Mouse (Mus musculus): ENCODE measurements around the gene Hpgd. TPM values are rescaled to one million over a fixed set of nuclear protein-coding genes. Genes with fewer than 3 reads are reported as not detected.
"Not testable (repeated sequence)": the region's sequence is repeated elsewhere in the genome, so short reads cannot be mapped to it uniquely, and the experiment has no call there.

Gene Hpgd
- 28.2 and 32.4 TPM in 2 replicates for polyA plus RNA-seq (2014; fragmentation: Nextera tagmentation; extraction: Ambion mirVana)

DNA sequence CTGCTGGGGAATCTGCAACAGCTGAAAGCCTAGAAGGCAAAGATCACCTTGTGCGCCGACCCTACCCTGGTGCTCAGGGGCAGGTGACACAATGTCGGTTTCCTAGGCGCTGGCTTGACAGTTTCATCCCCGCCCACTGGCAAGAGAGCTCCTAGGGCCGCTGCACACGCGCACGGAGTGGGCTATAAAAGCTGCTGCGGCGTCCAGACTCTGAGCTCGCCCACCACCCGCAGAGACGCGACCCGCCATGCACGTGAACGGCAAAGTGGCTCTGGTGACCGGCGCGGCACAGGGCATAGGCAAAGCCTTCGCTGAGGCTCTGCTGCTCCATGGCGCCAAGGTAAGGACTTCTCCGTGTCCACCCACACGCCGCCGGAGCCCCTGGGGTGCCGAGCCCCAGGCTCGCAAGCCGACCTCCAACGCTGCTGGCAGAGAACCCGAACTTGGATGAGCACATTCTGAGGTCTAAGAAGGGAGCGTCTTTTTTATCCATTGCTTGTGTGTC lies at the start of gene Hpgd:
Gene Hpgd, plus strand, starts transcription at position 213 of the 505 bp plus-strand sequence.
- under 1% methylated on average over 33 of the region's 33 CpGs for WGBS
- ATAC-seq (replicated peaks; ENCODE audit: low FRiP score), result peak; percentile 71

DNA sequence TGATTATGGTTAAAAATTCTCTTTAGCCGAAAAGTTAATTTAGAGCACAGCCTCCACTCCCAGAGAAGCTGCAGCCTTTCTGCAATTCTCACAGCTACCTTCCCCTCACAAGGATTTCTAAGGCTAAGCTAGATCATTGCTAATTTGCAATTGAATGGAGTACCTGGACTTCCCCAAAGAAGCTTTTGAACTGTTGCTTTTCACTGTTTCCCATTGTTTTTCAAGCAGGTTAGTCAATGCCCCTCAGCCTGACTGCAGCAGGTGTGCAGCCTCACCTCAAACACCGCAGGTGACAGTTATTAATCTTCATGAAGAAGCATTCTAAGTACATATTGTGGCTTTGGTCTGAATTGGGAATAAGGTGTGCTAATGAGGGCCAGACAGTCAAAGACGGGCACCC lies 42.7 kb upstream of the Hpgd start:
- not testable (repeated sequence) for H3K4me2 ChIP-seq; H3K4me1 ChIP-seq (replicated peaks; ENCODE audit: control insufficient read depth, insufficient read depth, low read length); DNase-seq (ENCODE audit: low spot score); H3K9ac ChIP-seq (ENCODE audit: low read depth, low read length); ATAC-seq (replicated peaks; ENCODE audit: low FRiP score); H3K36me3 ChIP-seq (ENCODE audit: control insufficient read depth, insufficient read depth, low read length); H3K9me3 ChIP-seq (ENCODE audit: control insufficient read depth, low read length); H3K4me3 ChIP-seq (ENCODE audit: low read depth, low read length); H3K27me3 ChIP-seq (replicated peaks; ENCODE audit: control insufficient read depth, insufficient read depth, low read length); H3K27ac ChIP-seq (ENCODE audit: low read depth, low read length)
- 77% methylated on average over 3 of the region's 3 CpGs for WGBS

More for the DNA sequence above, at the start of gene Hpgd:
- peak within 1 kb of the TSS; percentile 50 for H3K4me3 ChIP-seq (ENCODE audit: low read depth, low read length)
- peak within 1 kb of the TSS; percentile 43 for H3K9ac ChIP-seq (ENCODE audit: low read depth, low read length)
- H3K4me1 ChIP-seq (replicated peaks; ENCODE audit: control insufficient read depth, insufficient read depth, low read length), result no peaks in the 10 kb centered on the region
- peak; percentile 51 for DNase-seq (ENCODE audit: low spot score)
- peaks cover 10% of the 10 kb centered on the region for H3K27me3 ChIP-seq (replicated peaks; ENCODE audit: control insufficient read depth, insufficient read depth, low read length)
- H3K9me3 ChIP-seq (ENCODE audit: control insufficient read depth, low read length), result no peaks in the 10 kb centered on the region
- H3K4me2 ChIP-seq, result peak within 1 kb of the TSS; percentile 69
- H3K36me3 ChIP-seq (ENCODE audit: control insufficient read depth, insufficient read depth, low read length), result no peaks in the 10 kb centered on the region
- no peak within 1 kb of the TSS; the same call in 1 of the 2 replicates for H3K27ac ChIP-seq (ENCODE audit: low read depth, low read length)

DNA sequence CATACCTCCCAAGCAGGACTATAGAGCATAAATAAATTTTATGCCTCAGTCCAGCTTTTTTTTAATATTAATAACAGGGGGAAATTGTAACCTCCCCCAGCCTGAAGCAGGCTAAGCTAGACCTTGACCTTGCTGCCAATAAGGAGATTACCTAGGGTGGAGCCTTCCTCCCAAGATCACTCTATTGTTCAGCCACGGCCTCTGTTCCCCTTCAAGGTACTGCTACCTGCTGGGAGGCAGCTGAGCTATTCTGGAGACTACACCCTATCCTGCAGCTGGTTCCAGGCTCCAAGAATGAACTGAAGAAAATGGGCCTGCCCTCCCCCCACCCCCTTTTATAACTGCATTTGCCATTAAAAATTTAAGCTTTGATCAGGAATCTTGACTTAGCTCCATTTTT lies 42.1 kb upstream of the Hpgd start:
- no peak for DNase-seq (ENCODE audit: low spot score)
- H3K4me2 ChIP-seq, result no peak overlapping the region
- no peaks in the 10 kb centered on the region for H3K27me3 ChIP-seq (replicated peaks; ENCODE audit: control insufficient read depth, insufficient read depth, low read length)
- no peak overlapping the region for H3K9ac ChIP-seq (ENCODE audit: low read depth, low read length)
- no peaks in the 10 kb centered on the region for H3K9me3 ChIP-seq (ENCODE audit: control insufficient read depth, low read length)
- no peak overlapping the region for H3K27ac ChIP-seq (ENCODE audit: low read depth, low read length)
- no peak overlapping the region for H3K4me3 ChIP-seq (ENCODE audit: low read depth, low read length)
- no peaks in the 10 kb centered on the region for H3K4me1 ChIP-seq (replicated peaks; ENCODE audit: control insufficient read depth, insufficient read depth, low read length)
- 53% methylated on average over 1 of the region's 1 CpGs for WGBS
- no peaks in the 10 kb centered on the region for H3K36me3 ChIP-seq (ENCODE audit: control insufficient read depth, insufficient read depth, low read length)
- no peak for ATAC-seq (replicated peaks; ENCODE audit: low FRiP score)

DNA sequence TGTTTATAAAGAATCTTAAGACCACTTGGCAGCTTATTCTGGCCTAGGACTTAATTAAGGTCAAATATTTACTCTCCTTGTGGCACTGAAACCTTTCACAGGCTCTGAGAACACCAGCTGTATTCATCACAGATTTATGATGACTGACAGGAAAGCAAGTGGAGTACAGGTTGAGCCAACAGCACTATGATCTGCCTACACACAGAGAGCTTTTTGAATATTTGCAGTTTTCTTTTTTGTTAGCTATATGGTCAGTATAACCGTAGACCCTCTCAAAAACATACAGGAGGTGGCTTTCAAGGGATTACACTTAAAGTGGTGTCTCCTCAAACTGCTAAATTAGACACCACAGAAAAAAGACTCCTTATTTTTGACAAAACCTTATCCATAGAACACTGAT lies 33.2 kb upstream of the Hpgd start:
- Histone ChIP-seq H3K4me3 (ENCODE audit: low read depth, low read length) (no peak overlapping the region), H3K9me3 (ENCODE audit: control insufficient read depth, low read length) (no peaks in the 10 kb centered on the region), H3K4me1 (replicated peaks; ENCODE audit: control insufficient read depth, insufficient read depth, low read length) (no peaks in the 10 kb centered on the region), H3K27ac (ENCODE audit: low read depth, low read length) (no peak overlapping the region), H3K36me3 (ENCODE audit: control insufficient read depth, insufficient read depth, low read length) (no peaks in the 10 kb centered on the region), H3K27me3 (replicated peaks; ENCODE audit: control insufficient read depth, insufficient read depth, low read length) (no peaks in the 10 kb centered on the region), H3K4me2 (no peak overlapping the region), H3K9ac (ENCODE audit: low read depth, low read length) (no peak overlapping the region)
- ATAC-seq (replicated peaks; ENCODE audit: low FRiP score) (no peak), DNase-seq (ENCODE audit: low spot score) (no peak)
- 68% methylated on average over 1 of the region's 1 CpGs for WGBS

DNA sequence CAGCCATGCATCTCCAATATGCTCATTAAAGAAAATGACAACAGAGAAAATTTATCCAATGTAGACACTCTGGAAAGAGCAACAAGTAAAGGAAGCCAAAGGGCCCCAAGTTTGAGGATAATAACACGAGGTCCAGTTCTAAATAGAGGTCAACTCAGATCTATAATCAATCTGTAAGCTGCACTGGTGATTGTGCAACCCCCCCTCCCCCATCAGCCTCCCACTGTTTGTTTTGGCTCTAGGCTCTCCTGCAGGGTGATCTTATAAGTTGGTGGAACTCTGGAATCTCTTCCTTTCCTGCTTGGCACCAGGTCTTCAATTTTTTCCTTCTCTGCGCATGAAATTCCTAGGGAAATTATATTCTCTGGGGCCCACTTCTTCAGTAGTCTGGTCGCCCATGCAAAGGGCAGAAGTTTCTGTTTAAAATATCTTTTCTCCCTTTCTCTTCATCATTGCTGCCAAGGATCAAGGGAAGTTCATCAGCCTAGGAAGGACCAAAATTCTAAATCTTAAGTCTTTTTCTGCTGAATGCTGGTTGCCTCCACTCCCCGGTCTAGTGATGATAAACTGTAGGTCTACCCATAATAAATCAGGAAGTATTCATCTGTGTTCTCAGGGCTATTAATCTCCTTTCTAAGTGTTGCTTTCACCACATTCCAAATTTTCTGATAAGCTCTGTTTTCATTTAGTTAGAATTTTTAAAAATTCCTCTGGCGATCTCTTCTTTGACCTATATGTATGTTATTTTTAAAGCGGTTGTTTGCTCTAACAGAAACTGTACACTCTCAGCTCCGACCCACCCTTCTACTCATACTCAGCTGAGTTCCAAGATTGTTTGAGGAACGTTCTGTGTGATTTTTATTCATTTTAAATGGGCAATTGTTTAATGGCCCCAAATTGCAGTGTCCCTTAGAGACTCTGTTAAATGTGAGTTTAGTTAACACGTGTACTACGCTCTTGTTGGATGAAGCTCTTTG lies 24.4 kb upstream of the Hpgd start:
- 62% methylated on average over 10 of the region's 10 CpGs for WGBS
- no peak overlapping the region for H3K4me3 ChIP-seq (ENCODE audit: low read depth, low read length)
- H3K27me3 ChIP-seq (replicated peaks; ENCODE audit: control insufficient read depth, insufficient read depth, low read length), result no peaks in the 10 kb centered on the region
- no peaks in the 10 kb centered on the region for H3K36me3 ChIP-seq (ENCODE audit: control insufficient read depth, insufficient read depth, low read length)
- H3K4me2 ChIP-seq, result no peak overlapping the region
- H3K9ac ChIP-seq (ENCODE audit: low read depth, low read length), result no peak overlapping the region
- H3K9me3 ChIP-seq (ENCODE audit: control insufficient read depth, low read length), result no peaks in the 10 kb centered on the region
- H3K27ac ChIP-seq (ENCODE audit: low read depth, low read length), result no peak overlapping the region
- ATAC-seq (replicated peaks; ENCODE audit: low FRiP score) (no peak; the same call in 1 of the 2 replicates), DNase-seq (ENCODE audit: low spot score) (no peak)
- no peaks in the 10 kb centered on the region for H3K4me1 ChIP-seq (replicated peaks; ENCODE audit: control insufficient read depth, insufficient read depth, low read length)

DNA sequence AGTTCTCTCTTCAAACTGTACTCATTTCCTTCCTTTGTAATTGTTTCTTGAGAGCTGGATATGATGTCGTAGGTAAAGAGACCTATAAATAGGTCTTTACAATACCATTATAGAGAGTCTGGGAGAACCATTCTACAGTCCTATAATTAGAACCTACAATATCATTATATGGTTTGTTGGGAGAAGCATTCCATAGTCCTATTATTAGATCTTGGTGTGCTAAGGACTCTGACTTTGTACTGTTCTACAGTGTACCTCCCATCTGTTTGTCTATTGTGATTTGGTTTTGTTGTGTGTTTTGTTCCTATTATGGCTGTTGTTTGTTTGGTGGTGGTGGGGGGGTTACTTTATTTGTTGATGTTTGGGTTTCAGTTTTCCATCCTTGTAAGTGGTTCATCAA lies 21.5 kb upstream of the Hpgd start:
- Histone ChIP-seq H3K9me3 (ENCODE audit: control insufficient read depth, low read length) (no peaks in the 10 kb centered on the region), H3K4me3 (ENCODE audit: low read depth, low read length) (no peak overlapping the region), H3K4me1 (replicated peaks; ENCODE audit: control insufficient read depth, insufficient read depth, low read length) (no peaks in the 10 kb centered on the region), H3K4me2 (no peak overlapping the region), H3K27me3 (replicated peaks; ENCODE audit: control insufficient read depth, insufficient read depth, low read length) (no peaks in the 10 kb centered on the region), H3K9ac (ENCODE audit: low read depth, low read length) (no peak overlapping the region), H3K27ac (ENCODE audit: low read depth, low read length) (no peak overlapping the region), H3K36me3 (ENCODE audit: control insufficient read depth, insufficient read depth, low read length) (no peaks in the 10 kb centered on the region)
- WGBS, result 77% methylated on average over 1 of the region's 1 CpGs
- ATAC-seq (replicated peaks; ENCODE audit: low FRiP score), result no peak
- no peak for DNase-seq (ENCODE audit: low spot score)

DNA sequence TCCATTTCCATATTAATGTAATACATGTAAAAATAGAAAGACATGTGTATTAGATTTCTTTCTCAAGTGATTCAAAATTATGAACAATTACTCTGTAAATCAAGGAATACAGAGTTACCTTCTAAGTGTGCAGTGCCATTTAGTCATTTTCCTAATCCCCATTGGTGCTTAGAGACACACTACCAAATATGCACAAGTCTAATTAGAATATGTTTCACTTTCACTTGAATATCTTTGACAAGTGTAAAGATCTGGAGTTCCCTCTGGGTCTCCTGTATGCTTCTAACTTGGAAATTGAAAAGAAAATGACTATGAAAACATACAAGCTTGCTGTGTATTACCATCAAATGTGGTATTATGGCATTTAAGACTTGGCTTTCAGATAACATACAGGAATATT lies 19.1 kb upstream of the Hpgd start:
- Histone ChIP-seq H3K4me1 (replicated peaks; ENCODE audit: control insufficient read depth, insufficient read depth, low read length) (no peaks in the 10 kb centered on the region), H3K9ac (ENCODE audit: low read depth, low read length) (no peak overlapping the region), H3K4me3 (ENCODE audit: low read depth, low read length) (no peak overlapping the region), H3K4me2 (no peak overlapping the region), H3K27me3 (replicated peaks; ENCODE audit: control insufficient read depth, insufficient read depth, low read length) (no peaks in the 10 kb centered on the region), H3K27ac (ENCODE audit: low read depth, low read length) (no peak overlapping the region), H3K9me3 (ENCODE audit: control insufficient read depth, low read length) (no peaks in the 10 kb centered on the region), H3K36me3 (ENCODE audit: control insufficient read depth, insufficient read depth, low read length) (no peaks in the 10 kb centered on the region)
- ATAC-seq (replicated peaks; ENCODE audit: low FRiP score) (no peak), DNase-seq (ENCODE audit: low spot score) (no peak)

DNA sequence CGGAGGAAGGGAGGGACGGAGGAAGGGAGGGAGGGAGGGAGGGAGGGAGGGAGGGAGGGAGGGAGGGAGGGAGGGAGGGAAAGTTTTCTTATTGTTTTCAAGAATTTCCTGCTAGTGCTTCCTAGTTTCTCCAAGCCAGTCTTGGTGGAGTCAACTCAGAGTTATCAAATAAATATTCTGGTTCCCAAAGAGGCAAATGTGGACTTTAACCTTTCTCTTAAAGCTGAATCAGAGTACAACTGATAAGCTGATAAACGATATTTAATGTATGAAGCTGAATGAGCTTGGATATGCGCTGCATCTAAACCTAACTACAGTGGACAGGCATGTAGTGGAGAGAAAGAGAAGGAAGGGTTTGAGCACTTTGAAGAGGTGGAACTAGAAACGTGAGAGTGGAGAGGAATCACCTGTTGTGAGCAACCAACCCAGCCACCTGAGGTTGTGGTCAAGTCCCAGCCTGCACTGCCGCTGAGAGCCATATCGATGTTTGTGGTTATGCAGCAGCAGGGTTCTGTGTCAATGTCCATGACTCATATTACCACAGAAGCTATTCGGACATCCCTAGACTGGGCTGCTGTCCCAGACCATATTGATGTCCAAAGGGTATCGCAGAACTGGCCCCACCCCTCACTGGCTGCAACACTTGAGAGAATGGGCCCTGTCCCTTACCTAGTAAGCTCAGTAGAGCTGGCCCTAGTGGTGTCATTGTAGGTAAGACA lies 16.4 kb upstream of the Hpgd start:
- no peak overlapping the region for H3K4me3 ChIP-seq (ENCODE audit: low read depth, low read length)

More for the DNA sequence above, 16.4 kb upstream of the Hpgd start:
- Histone ChIP-seq H3K27me3 (replicated peaks; ENCODE audit: control insufficient read depth, insufficient read depth, low read length) (no peaks in the 10 kb centered on the region), H3K27ac (ENCODE audit: low read depth, low read length) (no peak overlapping the region), H3K36me3 (ENCODE audit: control insufficient read depth, insufficient read depth, low read length) (no peaks in the 10 kb centered on the region), H3K4me1 (replicated peaks; ENCODE audit: control insufficient read depth, insufficient read depth, low read length) (no peaks in the 10 kb centered on the region), H3K9me3 (ENCODE audit: control insufficient read depth, low read length) (no peaks in the 10 kb centered on the region), H3K4me2 (no peak overlapping the region), H3K9ac (ENCODE audit: low read depth, low read length) (no peak overlapping the region)
- ATAC-seq (replicated peaks; ENCODE audit: low FRiP score), result no peak
- DNase-seq (ENCODE audit: low spot score), result no peak
- whole genome bisulfite sequencing, result 69% methylated on average over 7 of the region's 9 CpGs

Data from liver, embryonic 11.5 days (tissue).